Mouse (Mus musculus): ENCODE results near the gene Tex2. TPM values are rescaled to one million over a fixed set of nuclear protein-coding genes. Genes with fewer than 3 reads are reported as not detected.

Gene Tex2
- polyA plus RNA-seq, 1 experiment from 2014 or later = 12.3 TPM

- Histone ChIP-seq H3K4me1 (ENCODE audit: control insufficient read depth, insufficient read depth, low read length) (peaks cover 5% of the 10 kb centered on the region; the same call in 1 of the 2 replicates), H3K27ac (ENCODE audit: low read depth, low read length) (no peak overlapping the region), H3K9ac (ENCODE audit: low read depth, low read length) (no peak overlapping the region), H3K4me2 (no peak overlapping the region), H3K9me3 (replicated peaks; ENCODE audit: control insufficient read depth, low read length) (no peaks in the 10 kb centered on the region), H3K4me3 (ENCODE audit: low read depth, low read length) (no peak overlapping the region), H3K27me3 (ENCODE audit: control insufficient read depth, insufficient read depth, low read length) (no peaks in the 10 kb centered on the region), H3K36me3 (ENCODE audit: control insufficient read depth, insufficient read depth, low read length) (no peaks in the 10 kb centered on the region)
- 55% methylated on average over 6 of the region's 6 CpGs for WGBS (ENCODE audit: insufficient replicate concordance)
- ATAC-seq (replicated peaks; ENCODE audit: insufficient number of reproducible peaks, low FRiP score, low TSS enrichment) = no peak
Observed at GRCm38 (mm10) chr11:106598339-106598738, 14.9 kb downstream of the Tex2 start.

- no peak overlapping the region for H3K9ac ChIP-seq (ENCODE audit: low read depth, low read length)
- 69% methylated on average over 10 of the region's 10 CpGs for WGBS (ENCODE audit: insufficient replicate concordance)
- H3K36me3 ChIP-seq (ENCODE audit: control insufficient read depth, insufficient read depth, low read length) = no peaks in the 10 kb centered on the region
- H3K4me3 ChIP-seq (ENCODE audit: low read depth, low read length) = no peak overlapping the region
- H3K9me3 ChIP-seq (replicated peaks; ENCODE audit: control insufficient read depth, low read length) = no peaks in the 10 kb centered on the region
- H3K4me2 ChIP-seq = no peak overlapping the region
- no peak for ATAC-seq (replicated peaks; ENCODE audit: insufficient number of reproducible peaks, low FRiP score, low TSS enrichment)
- H3K27me3 ChIP-seq (ENCODE audit: control insufficient read depth, insufficient read depth, low read length) = no peaks in the 10 kb centered on the region
- H3K4me1 ChIP-seq (ENCODE audit: control insufficient read depth, insufficient read depth, low read length) = peaks cover 5% of the 10 kb centered on the region; the same call in 1 of the 2 replicates
- H3K27ac ChIP-seq (ENCODE audit: low read depth, low read length) = no peak overlapping the region
Observed at GRCm38 (mm10) chr11:106597737-106598330, 15.4 kb downstream of the Tex2 start.

- Histone ChIP-seq H3K9ac (ENCODE audit: low read depth, low read length) (no peak overlapping the region), H3K36me3 (ENCODE audit: control insufficient read depth, insufficient read depth, low read length) (no peaks in the 10 kb centered on the region), H3K9me3 (replicated peaks; ENCODE audit: control insufficient read depth, low read length) (no peaks in the 10 kb centered on the region), H3K27me3 (ENCODE audit: control insufficient read depth, insufficient read depth, low read length) (no peaks in the 10 kb centered on the region), H3K4me1 (ENCODE audit: control insufficient read depth, insufficient read depth, low read length) (peaks cover 31% of the 10 kb centered on the region), H3K4me3 (ENCODE audit: low read depth, low read length) (no peak overlapping the region), H3K27ac (ENCODE audit: low read depth, low read length) (no peak overlapping the region), H3K4me2 (no peak overlapping the region)
- ATAC-seq (replicated peaks; ENCODE audit: insufficient number of reproducible peaks, low FRiP score, low TSS enrichment) = no peak
- WGBS (ENCODE audit: insufficient replicate concordance) = 84% methylated on average over 11 of the region's 11 CpGs
Observed at GRCm38 (mm10) chr11:106591183-106591582, 22.0 kb downstream of the Tex2 start.

GRCm38 (mm10) chr11:106590143-106590542 lies 23.1 kb downstream of the Tex2 start:
- Histone ChIP-seq H3K9ac (ENCODE audit: low read depth, low read length) (no peak overlapping the region), H3K4me3 (ENCODE audit: low read depth, low read length) (no peak overlapping the region), H3K4me2 (no peak overlapping the region), H3K36me3 (ENCODE audit: control insufficient read depth, insufficient read depth, low read length) (no peaks in the 10 kb centered on the region), H3K4me1 (ENCODE audit: control insufficient read depth, insufficient read depth, low read length) (peaks cover 31% of the 10 kb centered on the region), H3K27ac (ENCODE audit: low read depth, low read length) (no peak overlapping the region), H3K9me3 (replicated peaks; ENCODE audit: control insufficient read depth, low read length) (no peaks in the 10 kb centered on the region), H3K27me3 (ENCODE audit: control insufficient read depth, insufficient read depth, low read length) (no peaks in the 10 kb centered on the region)
- WGBS (ENCODE audit: insufficient replicate concordance) = 55% methylated on average over 5 of the region's 5 CpGs
- ATAC-seq (replicated peaks; ENCODE audit: insufficient number of reproducible peaks, low FRiP score, low TSS enrichment) = no peak

- no peaks in the 10 kb centered on the region for H3K27me3 ChIP-seq (ENCODE audit: control insufficient read depth, insufficient read depth, low read length)
- no peak overlapping the region for H3K4me3 ChIP-seq (ENCODE audit: low read depth, low read length)
- H3K4me2 ChIP-seq = peak overlapping the region; percentile 19; the same call in 1 of the 2 replicates
- H3K36me3 ChIP-seq (ENCODE audit: control insufficient read depth, insufficient read depth, low read length) = no peaks in the 10 kb centered on the region
- H3K9me3 ChIP-seq (replicated peaks; ENCODE audit: control insufficient read depth, low read length) = no peaks in the 10 kb centered on the region
- 23% methylated on average over 8 of the region's 8 CpGs for WGBS (ENCODE audit: insufficient replicate concordance)
- peaks cover 31% of the 10 kb centered on the region for H3K4me1 ChIP-seq (ENCODE audit: control insufficient read depth, insufficient read depth, low read length)
- H3K9ac ChIP-seq (ENCODE audit: low read depth, low read length) = no peak overlapping the region
- H3K27ac ChIP-seq (ENCODE audit: low read depth, low read length) = no peak overlapping the region
- ATAC-seq (replicated peaks; ENCODE audit: insufficient number of reproducible peaks, low FRiP score, low TSS enrichment) = no peak
Observed at GRCm38 (mm10) chr11:106588781-106589180, 24.4 kb downstream of the Tex2 start.

- ATAC-seq (replicated peaks; ENCODE audit: insufficient number of reproducible peaks, low FRiP score, low TSS enrichment) = no peak
- Histone ChIP-seq H3K4me3 (ENCODE audit: low read depth, low read length) (no peak overlapping the region), H3K27me3 (ENCODE audit: control insufficient read depth, insufficient read depth, low read length) (no peaks in the 10 kb centered on the region), H3K27ac (ENCODE audit: low read depth, low read length) (no peak overlapping the region), H3K9me3 (replicated peaks; ENCODE audit: control insufficient read depth, low read length) (no peaks in the 10 kb centered on the region), H3K9ac (ENCODE audit: low read depth, low read length) (no peak overlapping the region), H3K36me3 (ENCODE audit: control insufficient read depth, insufficient read depth, low read length) (no peaks in the 10 kb centered on the region), H3K4me1 (ENCODE audit: control insufficient read depth, insufficient read depth, low read length) (peaks cover 31% of the 10 kb centered on the region), H3K4me2 (no peak overlapping the region)
- WGBS (ENCODE audit: insufficient replicate concordance) = 73% methylated on average over 10 of the region's 10 CpGs
Observed at GRCm38 (mm10) chr11:106587786-106588519, 25.3 kb downstream of the Tex2 start.

- no peak for ATAC-seq (replicated peaks; ENCODE audit: insufficient number of reproducible peaks, low FRiP score, low TSS enrichment)
- Histone ChIP-seq H3K4me3 (ENCODE audit: low read depth, low read length) (no peak overlapping the region), H3K4me1 (ENCODE audit: control insufficient read depth, insufficient read depth, low read length) (peaks cover 14% of the 10 kb centered on the region), H3K36me3 (ENCODE audit: control insufficient read depth, insufficient read depth, low read length) (no peaks in the 10 kb centered on the region), H3K9me3 (replicated peaks; ENCODE audit: control insufficient read depth, low read length) (no peaks in the 10 kb centered on the region), H3K4me2 (no peak overlapping the region), H3K27me3 (ENCODE audit: control insufficient read depth, insufficient read depth, low read length) (no peaks in the 10 kb centered on the region), H3K9ac (ENCODE audit: low read depth, low read length) (no peak overlapping the region), H3K27ac (ENCODE audit: low read depth, low read length) (no peak overlapping the region)
- 94% methylated on average over 1 of the region's 1 CpGs for WGBS (ENCODE audit: insufficient replicate concordance)
Observed at GRCm38 (mm10) chr11:106583801-106584200, 29.4 kb downstream of the Tex2 start.

GRCm38 (mm10) chr11:106581357-106581756 lies 31.9 kb downstream of the Tex2 start:
- Histone ChIP-seq H3K27me3 (ENCODE audit: control insufficient read depth, insufficient read depth, low read length) (no peaks in the 10 kb centered on the region), H3K4me2 (no peak overlapping the region), H3K4me1 (ENCODE audit: control insufficient read depth, insufficient read depth, low read length) (peaks cover 7% of the 10 kb centered on the region; the same call in 1 of the 2 replicates), H3K36me3 (ENCODE audit: control insufficient read depth, insufficient read depth, low read length) (no peaks in the 10 kb centered on the region), H3K9ac (ENCODE audit: low read depth, low read length) (no peak overlapping the region), H3K9me3 (replicated peaks; ENCODE audit: control insufficient read depth, low read length) (no peaks in the 10 kb centered on the region), H3K27ac (ENCODE audit: low read depth, low read length) (no peak overlapping the region), H3K4me3 (ENCODE audit: low read depth, low read length) (no peak overlapping the region)
- ATAC-seq (replicated peaks; ENCODE audit: insufficient number of reproducible peaks, low FRiP score, low TSS enrichment) = no peak
- WGBS (ENCODE audit: insufficient replicate concordance) = 94% methylated on average over 10 of the region's 10 CpGs

All from heart, embryonic 11.5 days (tissue).